Mouse (Mus musculus): ENCODE measurements around the gene Ddc. TPM values are rescaled to one million over a fixed set of nuclear protein-coding genes. Genes with fewer than 3 reads are reported as not detected.

The Ddc gene
- polyA plus RNA-seq, 1 experiment, result not detected

GRCm38 (mm10) chr11:11766736-11767135 lies 131.2 kb downstream of the Ddc start:
- no peak for TF ChIP-seq POLR2A (IDR thresholded peaks at IDR 0.05; ENCODE audit: insufficient read depth, low read depth, low read length)
- no peak for TF ChIP-seq CTCF (IDR thresholded peaks at IDR 0.05; ENCODE audit: insufficient read depth, low read depth, low read length)
- Histone ChIP-seq H3K27ac (ENCODE audit: insufficient read depth, low read depth, low read length) (no peak overlapping the region), H3K4me1 (ENCODE audit: control insufficient read depth, insufficient read depth, low read length) (no peaks in the 10 kb centered on the region), H3K4me3 (ENCODE audit: insufficient read depth, low read depth, low read length) (no peak overlapping the region)

GRCm38 (mm10) chr11:11766105-11766504 lies 131.8 kb downstream of the Ddc start:
- Histone ChIP-seq H3K27ac (ENCODE audit: insufficient read depth, low read depth, low read length) (no peak overlapping the region), H3K4me1 (ENCODE audit: control insufficient read depth, insufficient read depth, low read length) (no peaks in the 10 kb centered on the region), H3K4me3 (ENCODE audit: insufficient read depth, low read depth, low read length) (no peak overlapping the region)
- TF ChIP-seq CTCF (IDR thresholded peaks at IDR 0.05; ENCODE audit: insufficient read depth, low read depth, low read length) (no peak), POLR2A (IDR thresholded peaks at IDR 0.05; ENCODE audit: insufficient read depth, low read depth, low read length) (no peak)
- 94% methylated on average over 1 of the region's 1 CpGs for WGBS

GRCm38 (mm10) chr11:11765414-11765813 lies 132.5 kb downstream of the Ddc start:
- TF ChIP-seq POLR2A (IDR thresholded peaks at IDR 0.05; ENCODE audit: insufficient read depth, low read depth, low read length) (no peak), CTCF (IDR thresholded peaks at IDR 0.05; ENCODE audit: insufficient read depth, low read depth, low read length) (no peak)
- no peak overlapping the region; the same call in 1 of the 2 replicates for H3K27ac ChIP-seq (ENCODE audit: insufficient read depth, low read depth, low read length)
- no peak overlapping the region for H3K4me3 ChIP-seq (ENCODE audit: insufficient read depth, low read depth, low read length)
- WGBS, result 76% methylated on average over 1 of the region's 1 CpGs
- H3K4me1 ChIP-seq (ENCODE audit: control insufficient read depth, insufficient read depth, low read length), result no peaks in the 10 kb centered on the region

Other genes starting within 250 kb of the Ddc start
- 59.5 TPM in 1 of 2 replicates, not detected in the other for gene Ikzf1, start 213.1 kb downstream of the Ddc start, polyA plus RNA-seq (2012; ENCODE audit: insufficient read depth, insufficient read length, low replicate concordance, missing spikeins)
- gene Fignl1, start 89.2 kb downstream of the Ddc start, polyA plus RNA-seq (2012; ENCODE audit: insufficient read depth, insufficient read length, low replicate concordance, missing spikeins), result not detected in 2 replicates
- not detected in 2 replicates for gene Grb10, start 140.5 kb upstream of the Ddc start, polyA plus RNA-seq (2012; ENCODE audit: insufficient read depth, insufficient read length, low replicate concordance, missing spikeins)